Mouse (Mus musculus) mouse embryonic stem cell (cell line): Measurements from ENCODE around the gene Dtnb.

Source experiments
- in situ Hi-C, 2 experiments: fragments of 300-500 bp; cut with MboI; formaldehyde crosslinking; loops; 1 replicate in 1 of 2; 3 replicates in 1 of 2; pipeline ENCODE4 v1.14.3; 2019 to 2020; ENCODE audit warnings: low sequenced_read_pairs in 2 of 2, low pct_unique_long_range_greater_than_20kb in 1 of 2, mixed read lengths in 1 of 2; ENCODE audit not compliant: unreplicated experiment in 1 of 2

Dtnb gene

GRCm38 (mm10) chr12:3784729-3785128 lies 212.5 kb downstream of the Dtnb start:
- in situ Hi-C loops, result no loop called here

- in situ Hi-C loops, result no loop called here
Measured at GRCm38 (mm10) chr12:3787041-3787440, 214.9 kb downstream of the Dtnb start.

- in situ Hi-C loops, result no loop called here
Measured at GRCm38 (mm10) chr12:3787541-3787940, 215.4 kb downstream of the Dtnb start.

- in situ Hi-C loops, result no loop called here
Measured at GRCm38 (mm10) chr12:3788421-3789051, 216.4 kb downstream of the Dtnb start.

GRCm38 (mm10) chr12:3789626-3790185 lies 217.5 kb downstream of the Dtnb start:
- in situ Hi-C loops, result no loop called here

- in situ Hi-C loops, result no loop called here
Measured at GRCm38 (mm10) chr12:3791257-3791656, 219.1 kb downstream of the Dtnb start.

- in situ Hi-C loops, result no loop called here
Measured at GRCm38 (mm10) chr12:3791732-3792131, 219.6 kb downstream of the Dtnb start.

- in situ Hi-C loops, result no loop called here
Measured at GRCm38 (mm10) chr12:3792248-3792647, 220.1 kb downstream of the Dtnb start.

GRCm38 (mm10) chr12:3795569-3795968 lies 223.4 kb downstream of the Dtnb start:
- in situ Hi-C loops, result no loop called here

GRCm38 (mm10) chr12:3799551-3799950 lies 227.4 kb downstream of the Dtnb start:
- in situ Hi-C loops, result no loop called here

- in situ Hi-C loops, result no loop called here
Measured at GRCm38 (mm10) chr12:3805852-3806251, 233.7 kb downstream of the Dtnb start, which contains the start of gene Dnmt3a. Dnmt3a (plus strand) TSS chr12:3806007.

GRCm38 (mm10) chr12:3806271-3806684 lies 234.1 kb downstream of the Dtnb start:
- in situ Hi-C loops, result no loop called here

GRCm38 (mm10) chr12:3806703-3807547 lies 234.7 kb downstream of the Dtnb start:
- in situ Hi-C loops, result no loop called here

- in situ Hi-C loops, result no loop called here
Measured at GRCm38 (mm10) chr12:3807548-3808395, 235.6 kb downstream of the Dtnb start.

GRCm38 (mm10) chr12:3808396-3808981 lies 236.3 kb downstream of the Dtnb start:
- in situ Hi-C loops, result no loop called here

GRCm38 (mm10) chr12:3809520-3810180 lies 237.5 kb downstream of the Dtnb start:
- in situ Hi-C loops, result no loop called here

- in situ Hi-C loops, result no loop called here
Measured at GRCm38 (mm10) chr12:3810455-3810854, 238.3 kb downstream of the Dtnb start.

- in situ Hi-C loops, result no loop called here
Measured at GRCm38 (mm10) chr12:3811596-3811995, 239.4 kb downstream of the Dtnb start.
